Mouse (Mus musculus) G1E (cell line): Measurements from ENCODE around the gene Myo10.

Source experiments
- CTCF ChIP-seq: IDR thresholded peaks from 2 replicates; pipeline ENCODE4 v1.5.1; 2012; ENCODE audit warnings: low read depth, low read length, inconsistent platforms, mixed read lengths
- GATA1 ChIP-seq: IDR thresholded peaks from 2 replicates; pipeline ENCODE4 v1.6.1; 2012; ENCODE audit warnings: borderline replicate concordance, low read length, inconsistent platforms, mixed read lengths
- POLR2AphosphoS5 ChIP-seq: IDR thresholded peaks from 2 replicates; pipeline ENCODE4 v1.6.1; 2012; ENCODE audit warnings: low read depth, low read length, inconsistent platforms; ENCODE audit not compliant: insufficient replicate concordance
- TAL1 ChIP-seq: conservative IDR thresholded peaks from 2 replicates; pipeline ENCODE4 v1.6.1; 2012; ENCODE audit warnings: low read depth, low read length, inconsistent platforms, mixed read lengths

GRCm38 (mm10) chr15:25702602-25703001 lies 80.3 kb downstream of the Myo10 start:
- TF ChIP-seq GATA1 (no peak), CTCF (no peak), POLR2AphosphoS5 (no peak), TAL1 (no peak)
